Mouse (Mus musculus) thymus, adult 2 months (tissue): ENCODE results near the gene Gm49387.

Experiments
- CTCF ChIP-seq: fragments of 200-500 bp; IDR thresholded peaks from 2 replicates; pipeline ENCODE4 v1.5.1; 2012; ENCODE audit warnings: mild to moderate bottlenecking, control low read depth, low read length, moderate library complexity, borderline replicate concordance; ENCODE audit not compliant: control insufficient read depth, poor library complexity, insufficient read depth; ENCODE audit errors: extremely low read depth
- POLR2A ChIP-seq: fragments of 200-500 bp; IDR thresholded peaks from 2 replicates; pipeline ENCODE4 v1.6.1; 2012; ENCODE audit warnings: mild to moderate bottlenecking, low read length, control low read depth, moderate library complexity; ENCODE audit not compliant: control insufficient read depth, poor library complexity, insufficient read depth; ENCODE audit errors: extremely low read depth

DNA sequence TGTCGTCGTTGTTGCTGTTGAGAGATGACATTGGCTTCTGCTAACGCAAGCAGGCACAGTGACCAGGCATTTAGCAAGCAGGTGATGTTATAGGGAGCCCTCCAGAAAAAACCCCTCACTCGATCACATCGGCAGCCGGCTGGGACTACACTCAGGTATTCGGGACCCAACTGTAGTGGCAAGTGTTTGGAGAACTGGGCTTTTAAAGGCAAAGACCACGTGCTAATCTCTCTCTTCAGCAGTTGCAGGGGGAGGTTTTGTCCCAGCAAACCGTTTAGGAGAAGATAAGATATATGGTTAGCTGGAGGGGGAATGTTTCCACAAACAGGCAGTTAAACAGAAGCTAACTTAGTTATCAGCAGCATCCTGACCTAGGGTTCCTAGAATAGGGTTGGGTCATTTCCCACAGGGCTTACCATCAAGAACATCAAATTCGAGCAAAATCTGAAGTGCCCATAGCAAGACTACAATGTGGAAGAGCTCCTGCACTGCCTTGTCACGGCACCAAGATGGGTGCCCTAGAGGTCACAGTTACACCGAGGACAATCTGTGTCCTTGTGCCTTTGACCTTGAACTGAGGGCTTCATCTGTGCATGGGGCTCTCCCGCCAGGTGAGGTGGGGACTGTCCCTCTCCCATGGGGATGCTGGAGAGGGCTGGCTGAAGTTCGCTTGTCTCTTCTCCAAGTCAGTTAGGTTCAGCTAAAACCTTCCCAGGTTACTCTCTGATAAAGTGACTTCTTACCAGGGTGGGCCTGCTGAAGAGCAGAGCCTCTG, 12.6 kb upstream of the Gm49387 start:
- TF ChIP-seq CTCF (no peak), POLR2A (no peak)
